Mouse (Mus musculus) intestine, embryonic 15.5 days (tissue): ENCODE data around the gene Stab2. TPM values are rescaled to one million over a fixed set of nuclear protein-coding genes. Genes with fewer than 3 reads are reported as not detected.

Experiments used
- ATAC-seq: fragments of 200-750 bp; cut with Nextera tagmentation; 2 replicates; pipeline ENCODE4 v1.8.0; 2017; ENCODE audit warnings: moderate TSS enrichment, moderate library complexity
- H3K27ac ChIP-seq: fragments of 300-500 bp; sonication (generic); 2 replicates; pipeline ENCODE4 v1.5.1; 2015; ENCODE audit warnings: mild to moderate bottlenecking, inconsistent platforms
- H3K27me3 ChIP-seq: fragments of 300-500 bp; sonication (generic); replicated peaks from 2 replicates; pipeline ENCODE4 v1.6.1; 2015; ENCODE audit warnings: inconsistent platforms
- H3K36me3 ChIP-seq: fragments of 300-500 bp; sonication (generic); 2 replicates; pipeline ENCODE4 v1.6.1; 2015; ENCODE audit warnings: inconsistent platforms
- H3K4me1 ChIP-seq: fragments of 300-500 bp; sonication (generic); replicated peaks from 2 replicates; pipeline ENCODE4 v1.6.1; 2015; ENCODE audit warnings: inconsistent platforms
- H3K4me2 ChIP-seq: fragments of 300-500 bp; sonication (generic); replicated peaks from 2 replicates; pipeline ENCODE4 v1.6.1; 2015; ENCODE audit warnings: mild to moderate bottlenecking, inconsistent platforms
- H3K4me3 ChIP-seq: fragments of 300-500 bp; sonication (generic); replicated peaks from 2 replicates; pipeline ENCODE4 v1.5.1; 2015; ENCODE audit warnings: inconsistent platforms
- H3K9ac ChIP-seq: fragments of 300-500 bp; sonication (generic); 2 replicates; pipeline ENCODE4 v1.6.1; 2015; ENCODE audit warnings: inconsistent platforms
- H3K9me3 ChIP-seq: fragments of 300-500 bp; sonication (generic); 2 replicates; pipeline ENCODE4 v1.6.1; 2016; ENCODE audit warnings: inconsistent platforms
- WGBS: fragments of 180-500 bp; shearing (Covaris S2); methylation state at CpG from one replicate; pipeline ENCODE4 v1.1.7; 2015; 5-methylcytosine and 5-hydroxymethylcytosine counted together
- polyA plus RNA-seq: library from polyadenylated mRNA; unstranded; fragments of >200 nt; fragmentation: Nextera tagmentation; extraction: Ambion mirVana; gene quantifications from 2 replicates; pipeline ENCODE4 v1.2.1, GENCODE M21; 2015

Stab2 gene
- polyA plus RNA-seq, 1 experiment from 2014 or later: 1.1 TPM

- no peaks in the 10 kb centered on the region for H3K4me1 ChIP-seq
- no peak overlapping the region for H3K4me3 ChIP-seq
- no peak overlapping the region for H3K27ac ChIP-seq
- H3K27me3 ChIP-seq: no peaks in the 10 kb centered on the region
- H3K4me2 ChIP-seq: no peak overlapping the region
- no peaks in the 10 kb centered on the region for H3K9me3 ChIP-seq
- H3K9ac ChIP-seq: no peak overlapping the region
- ATAC-seq: no peak
- 83% methylated on average over 4 of the region's 4 CpGs for WGBS
- no peaks in the 10 kb centered on the region for H3K36me3 ChIP-seq
Observed at GRCm38 (mm10) chr10:86836784-86837183, 171.0 kb downstream of the Stab2 start.

DNA sequence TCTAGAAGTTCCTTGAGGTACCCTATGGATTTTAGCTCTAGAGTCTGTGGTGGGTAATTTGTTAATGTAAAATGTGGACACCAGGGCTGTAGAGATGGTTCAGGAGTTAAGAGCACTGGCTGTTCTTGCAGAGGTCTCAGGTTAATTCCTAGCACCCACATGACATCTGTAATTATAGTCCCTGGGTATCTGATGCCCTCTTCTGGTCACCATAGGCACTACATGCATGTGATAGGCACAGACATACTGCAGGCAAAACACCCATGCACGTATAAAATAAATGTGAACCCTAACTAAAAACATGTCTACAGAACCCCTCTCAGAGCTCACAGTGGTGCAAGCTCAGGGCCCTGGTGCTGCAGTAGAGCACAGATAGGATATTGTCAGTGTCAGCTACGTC, 178.3 kb downstream of the Stab2 start:
- Histone ChIP-seq H3K9ac (no peak overlapping the region), H3K27ac (no peak overlapping the region), H3K27me3 (no peaks in the 10 kb centered on the region), H3K9me3 (no peaks in the 10 kb centered on the region), H3K4me1 (no peaks in the 10 kb centered on the region), H3K4me2 (no peak overlapping the region), H3K4me3 (no peak overlapping the region), H3K36me3 (no peaks in the 10 kb centered on the region)
- no peak for ATAC-seq
- WGBS: 96% methylated on average over 2 of the region's 2 CpGs

- 86% methylated on average over 15 of the region's 15 CpGs for WGBS
- no peaks in the 10 kb centered on the region for H3K27me3 ChIP-seq
- no peak overlapping the region for H3K9ac ChIP-seq
Observed at GRCm38 (mm10) chr10:86828221-86829135, 179.3 kb downstream of the Stab2 start.

DNA sequence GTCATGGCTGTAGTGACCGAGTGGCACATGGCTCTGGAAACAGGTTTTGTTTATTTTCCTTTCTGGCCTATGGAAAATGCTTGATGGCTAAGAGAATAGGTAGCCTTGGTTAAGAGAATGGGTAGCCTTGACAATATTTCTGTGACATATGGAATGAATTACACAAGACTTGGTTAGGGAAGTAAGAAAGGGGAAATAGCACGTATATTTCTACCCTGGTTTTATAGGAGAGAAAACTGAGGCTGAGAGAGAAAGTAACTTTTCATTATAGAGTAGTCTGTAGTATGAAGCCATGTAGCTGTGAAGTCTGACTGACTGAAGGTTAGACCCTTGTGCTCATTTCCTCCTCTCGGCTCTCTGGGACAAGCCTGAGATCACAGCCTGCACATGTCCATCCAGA, 180.9 kb downstream of the Stab2 start:
- Histone ChIP-seq H3K4me3 (no peak overlapping the region), H3K4me1 (no peaks in the 10 kb centered on the region), H3K9me3 (no peaks in the 10 kb centered on the region), H3K27me3 (no peaks in the 10 kb centered on the region), H3K36me3 (no peaks in the 10 kb centered on the region), H3K4me2 (no peak overlapping the region), H3K9ac (no peak overlapping the region), H3K27ac (no peak overlapping the region)
- ATAC-seq: no peak
- WGBS: 79% methylated on average over 3 of the region's 3 CpGs

More at GRCm38 (mm10) chr10:86828221-86829135, 179.3 kb downstream of the Stab2 start:
- no peak overlapping the region for H3K4me2 ChIP-seq
- H3K27ac ChIP-seq: no peak overlapping the region
- H3K36me3 ChIP-seq: no peaks in the 10 kb centered on the region
- no peaks in the 10 kb centered on the region for H3K4me1 ChIP-seq
- no peaks in the 10 kb centered on the region for H3K9me3 ChIP-seq
- no peak for ATAC-seq
- H3K4me3 ChIP-seq: no peak overlapping the region

DNA sequence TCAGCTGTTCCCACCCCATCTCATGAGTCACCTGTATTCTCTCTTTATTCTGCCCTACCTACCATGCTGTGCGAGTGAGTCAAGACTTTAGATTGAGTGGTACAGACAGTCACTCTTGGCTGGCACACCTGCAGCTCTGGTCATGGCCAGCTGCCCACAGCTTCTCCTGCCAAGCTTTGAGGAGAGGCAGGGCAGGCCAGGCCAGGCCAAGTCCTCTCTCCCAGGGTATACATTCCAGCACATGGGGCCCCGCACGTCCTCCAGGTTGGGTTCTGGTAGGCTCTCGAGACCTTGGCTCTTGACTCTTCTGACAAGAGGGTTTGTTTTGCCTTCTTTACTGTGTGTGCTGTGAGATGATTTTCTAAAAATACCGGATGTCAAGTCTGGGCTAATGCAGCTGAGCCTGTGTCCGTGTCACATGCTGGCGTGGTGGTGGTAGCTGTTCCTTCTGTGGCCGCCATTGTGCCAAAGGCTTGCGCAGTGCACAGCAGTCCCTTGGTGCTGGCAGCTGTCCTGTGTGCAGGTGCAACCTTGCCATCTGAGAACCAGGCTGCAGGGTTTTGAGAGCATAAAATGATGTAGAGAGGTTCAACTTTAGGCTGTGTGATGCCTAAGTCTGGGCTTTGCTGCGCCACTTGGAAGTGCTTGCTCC, 181.8 kb downstream of the Stab2 start:
- Histone ChIP-seq H3K4me3 (no peak overlapping the region), H3K9me3 (no peaks in the 10 kb centered on the region), H3K9ac (no peak overlapping the region), H3K4me2 (no peak overlapping the region), H3K4me1 (no peaks in the 10 kb centered on the region), H3K27ac (no peak overlapping the region), H3K27me3 (no peaks in the 10 kb centered on the region), H3K36me3 (0 out of 2 replicates have a peak, but pooled peaks cover under 1% of the 10 kb centered on the region)
- ATAC-seq: no peak
- 89% methylated on average over 10 of the region's 10 CpGs for WGBS

- Histone ChIP-seq H3K9me3 (no peaks in the 10 kb centered on the region), H3K4me1 (peaks cover under 1% of the 10 kb centered on the region; the same call in 1 of the 2 replicates), H3K36me3 (0 out of 2 replicates have a peak, but pooled peaks cover 2% of the 10 kb centered on the region), H3K4me2 (no peak overlapping the region), H3K4me3 (no peak overlapping the region), H3K9ac (no peak overlapping the region), H3K27me3 (no peaks in the 10 kb centered on the region), H3K27ac (no peak overlapping the region)
- no peak for ATAC-seq
- WGBS: 87% methylated on average over 14 of the region's 14 CpGs
Observed at GRCm38 (mm10) chr10:86824871-86825270, 183.0 kb downstream of the Stab2 start.

DNA sequence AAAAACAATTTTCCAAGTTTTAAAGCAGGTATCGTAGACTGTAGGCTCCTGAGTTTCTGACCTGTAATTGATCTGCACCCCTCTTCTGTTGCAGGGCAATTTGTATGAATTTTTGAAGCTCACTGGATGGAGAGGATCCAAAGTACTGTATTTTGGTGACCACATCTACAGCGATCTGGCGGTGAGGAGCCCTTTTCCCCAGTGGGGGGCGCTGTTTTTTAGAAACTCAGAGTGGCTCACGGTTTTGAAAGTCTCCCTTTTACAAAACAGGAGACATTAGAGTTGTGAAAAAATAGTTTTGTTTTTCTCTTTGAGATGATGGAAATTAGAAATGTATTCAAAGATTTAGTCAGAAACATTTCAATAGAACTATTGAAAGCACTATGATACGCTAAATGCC, 183.7 kb downstream of the Stab2 start:
- ATAC-seq: no peak
- Histone ChIP-seq H3K27ac (no peak overlapping the region), H3K9ac (no peak overlapping the region), H3K4me1 (peaks cover 8% of the 10 kb centered on the region; the same call in 1 of the 2 replicates), H3K9me3 (no peaks in the 10 kb centered on the region), H3K4me3 (no peak overlapping the region), H3K27me3 (no peaks in the 10 kb centered on the region), H3K36me3 (0 out of 2 replicates have a peak, but pooled peaks cover 2% of the 10 kb centered on the region), H3K4me2 (no peak overlapping the region)
- WGBS: 80% methylated on average over 6 of the region's 6 CpGs

GRCm38 (mm10) chr10:86821014-86821413, 186.8 kb downstream of the Stab2 start:
- no peaks in the 10 kb centered on the region for H3K27me3 ChIP-seq
- no peak overlapping the region for H3K4me2 ChIP-seq
- H3K9ac ChIP-seq: no peak overlapping the region
- H3K27ac ChIP-seq: no peak overlapping the region
- H3K4me3 ChIP-seq: no peak overlapping the region
- peaks cover 8% of the 10 kb centered on the region; the same call in 1 of the 2 replicates for H3K4me1 ChIP-seq
- 92% methylated on average over 7 of the region's 7 CpGs for WGBS
- H3K36me3 ChIP-seq: 0 out of 2 replicates have a peak, but pooled peaks cover 2% of the 10 kb centered on the region
- no peaks in the 10 kb centered on the region for H3K9me3 ChIP-seq
- ATAC-seq: no peak

DNA sequence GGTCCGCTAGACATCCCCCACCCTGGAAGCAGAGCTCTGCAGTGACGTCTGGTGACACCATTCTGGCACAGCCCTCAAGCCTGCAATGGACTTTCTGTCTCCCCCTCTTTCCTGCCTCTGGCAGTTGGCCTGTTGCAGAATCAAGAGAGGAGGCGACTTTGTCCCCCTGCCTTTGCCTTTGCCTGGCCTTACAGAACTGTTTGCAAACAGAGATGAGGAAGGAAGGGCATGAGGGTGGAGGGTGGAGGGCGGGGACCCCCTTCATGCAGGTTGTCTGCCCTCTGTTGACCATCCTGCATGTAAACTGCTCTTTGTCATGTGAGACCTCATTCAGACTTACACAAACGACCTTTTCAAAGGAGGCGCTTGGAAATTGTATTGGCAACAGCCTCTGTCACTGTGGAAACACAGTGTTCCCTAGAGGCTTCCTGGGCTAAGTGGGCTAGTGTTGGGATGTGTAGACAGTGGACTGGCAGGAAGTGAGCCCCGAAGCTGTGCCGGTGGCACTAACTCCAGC, 188.1 kb downstream of the Stab2 start:
- H3K27ac ChIP-seq: peak overlapping the region; percentile 37
- 36% methylated on average over 8 of the region's 8 CpGs for WGBS
- H3K9ac ChIP-seq: no peak overlapping the region
- 0 out of 2 replicates have a peak, but pooled peaks cover 2% of the 10 kb centered on the region for H3K36me3 ChIP-seq
- no peaks in the 10 kb centered on the region for H3K27me3 ChIP-seq
- H3K4me1 ChIP-seq: peaks cover 8% of the 10 kb centered on the region; the same call in 1 of the 2 replicates
- no peaks in the 10 kb centered on the region for H3K9me3 ChIP-seq
- no peak overlapping the region for H3K4me2 ChIP-seq
- ATAC-seq: peak; percentile 20
- H3K4me3 ChIP-seq: no peak overlapping the region

DNA sequence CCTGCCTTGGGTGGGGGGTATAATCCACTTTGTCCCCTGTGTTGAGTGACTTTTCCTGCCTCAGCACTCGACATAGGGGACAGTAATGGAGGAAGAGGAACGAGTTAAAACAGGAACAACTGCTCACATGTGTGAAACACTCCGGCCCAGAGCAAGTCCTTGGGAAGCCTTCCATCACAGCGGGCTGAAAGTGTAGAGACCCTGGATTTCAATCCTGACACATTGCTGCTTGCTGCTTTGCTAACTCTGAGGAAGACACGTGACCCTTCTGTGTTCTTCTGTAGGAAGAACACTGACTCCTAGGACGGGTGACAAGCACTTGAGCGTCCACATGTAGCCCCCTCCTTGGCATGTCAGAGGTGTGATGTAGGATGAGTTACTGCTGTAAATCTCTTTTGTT, 192.7 kb downstream of the Stab2 start:
- ATAC-seq: no peak
- H3K4me3 ChIP-seq: no peak overlapping the region
- 78% methylated on average over 7 of the region's 7 CpGs for WGBS
- H3K27me3 ChIP-seq: no peaks in the 10 kb centered on the region
- no peaks in the 10 kb centered on the region for H3K36me3 ChIP-seq
- H3K4me1 ChIP-seq: peaks cover 8% of the 10 kb centered on the region; the same call in 1 of the 2 replicates
- H3K9ac ChIP-seq: no peak overlapping the region
- H3K4me2 ChIP-seq: no peak overlapping the region
- no peaks in the 10 kb centered on the region for H3K9me3 ChIP-seq
- no peak overlapping the region for H3K27ac ChIP-seq

DNA sequence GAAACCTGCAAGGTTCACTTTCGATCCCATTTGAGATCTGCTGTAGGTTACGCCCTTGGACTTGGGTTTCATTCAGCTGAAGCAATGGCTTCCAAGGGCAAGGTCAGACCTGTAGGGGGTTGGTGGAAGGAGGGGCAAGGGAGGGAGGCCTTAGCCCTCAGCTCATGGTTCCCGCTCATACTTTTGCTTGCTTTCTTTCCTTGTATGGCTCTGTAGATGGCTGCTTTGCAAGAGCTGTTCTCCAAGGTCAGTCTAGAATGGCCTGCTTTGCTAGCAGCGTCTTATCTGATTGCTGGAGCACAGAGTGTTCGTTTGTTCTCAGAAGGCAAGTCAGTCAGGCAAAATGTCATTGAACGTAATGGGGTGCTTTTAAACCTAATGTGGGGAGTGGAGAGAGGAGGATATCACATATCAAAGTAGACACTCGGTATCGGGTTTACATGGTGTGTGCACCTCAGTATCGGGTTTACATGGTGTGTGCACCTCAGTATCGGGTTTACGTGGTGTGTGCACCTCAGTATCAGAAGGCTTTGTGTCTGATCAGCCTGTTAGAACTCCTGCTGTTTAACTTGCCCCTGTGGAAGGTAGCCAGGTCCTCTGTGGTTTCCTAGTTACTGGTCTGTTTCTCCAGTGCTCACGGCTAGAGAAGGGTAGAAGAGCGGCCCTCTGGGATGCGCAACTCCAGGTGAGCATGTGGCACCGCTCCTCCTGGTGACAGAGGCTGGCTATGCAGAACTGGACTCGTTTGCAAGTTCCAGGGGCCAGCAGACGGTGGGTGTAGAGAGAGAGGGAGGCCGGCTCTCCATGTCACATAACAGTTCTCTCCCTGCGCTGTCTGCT, 193.3 kb downstream of the Stab2 start:
- 74% methylated on average over 19 of the region's 19 CpGs for WGBS
- H3K9ac ChIP-seq: no peak overlapping the region
- H3K9me3 ChIP-seq: no peaks in the 10 kb centered on the region
- H3K4me3 ChIP-seq: no peak overlapping the region
- peaks cover 3% of the 10 kb centered on the region; the same call in 1 of the 2 replicates for H3K4me1 ChIP-seq
- peak; percentile 82 for ATAC-seq
- no peaks in the 10 kb centered on the region for H3K36me3 ChIP-seq
- H3K27ac ChIP-seq: no peak overlapping the region; the same call in 1 of the 2 replicates
- H3K4me2 ChIP-seq: no peak overlapping the region
- H3K27me3 ChIP-seq: no peaks in the 10 kb centered on the region
